Mouse (Mus musculus) activated CD4-positive, CD25-positive, alpha-beta regulatory T cell, adult 4 months (primary cell): ENCODE results near the gene Zcchc2. TPM values are rescaled to one million over a fixed set of nuclear protein-coding genes. Genes with fewer than 3 reads are reported as not detected.

Experiments used
- ATAC-seq: one replicate; pipeline ENCODE4 v1.8.0; 2017
- polyA plus RNA-seq, 2 experiments: library from polyadenylated mRNA; unstranded; fragments of 100-300 nt; shearing (Covaris generic); gene quantifications; one replicate each; pipeline ENCODE4 v1.2.1; 2017

Zcchc2 gene
- polyA plus RNA-seq, 2 experiments from 2014 or later, result 7.0 to 8.5 TPM

- ATAC-seq, result no peak
Observed at GRCm38 (mm10) chr1:105988903-105989639, 1.1 kb upstream of the Zcchc2 start.

GRCm38 (mm10) chr1:105989640-105989984 is 594 bp upstream of the Zcchc2 start:
- ATAC-seq, result no peak

GRCm38 (mm10) chr1:105990911-105991761 is 930 bp downstream of the Zcchc2 start:
- peak; percentile 16 for ATAC-seq

GRCm38 (mm10) chr1:105991931-105992837 is 2.0 kb downstream of the Zcchc2 start:
- ATAC-seq, result no peak

- no peak for ATAC-seq
Observed at GRCm38 (mm10) chr1:105993196-105993595, 3.0 kb downstream of the Zcchc2 start.

GRCm38 (mm10) chr1:105993601-105994209 is 3.5 kb downstream of the Zcchc2 start:
- ATAC-seq, result peak; percentile 33

GRCm38 (mm10) chr1:105995966-105996365 is 5.8 kb downstream of the Zcchc2 start:
- ATAC-seq, result no peak

- ATAC-seq, result no peak
Observed at GRCm38 (mm10) chr1:105997282-105997681, 7.1 kb downstream of the Zcchc2 start.

- no peak for ATAC-seq
Observed at GRCm38 (mm10) chr1:105999802-106000201, 9.6 kb downstream of the Zcchc2 start.

- no peak for ATAC-seq
Observed at GRCm38 (mm10) chr1:106007581-106007980, 17.4 kb downstream of the Zcchc2 start.

- ATAC-seq, result no peak
Observed at GRCm38 (mm10) chr1:106011097-106011496, 20.9 kb downstream of the Zcchc2 start.

GRCm38 (mm10) chr1:106013759-106014158 is 23.6 kb downstream of the Zcchc2 start:
- no peak for ATAC-seq

GRCm38 (mm10) chr1:106016262-106016661 is 26.1 kb downstream of the Zcchc2 start:
- ATAC-seq, result no peak

- ATAC-seq, result no peak
Observed at GRCm38 (mm10) chr1:106019854-106020253, 29.6 kb downstream of the Zcchc2 start.

- no peak for ATAC-seq
Observed at GRCm38 (mm10) chr1:106022998-106023397, 32.8 kb downstream of the Zcchc2 start.

- no peak for ATAC-seq
Observed at GRCm38 (mm10) chr1:106024254-106024653, 34.0 kb downstream of the Zcchc2 start.

GRCm38 (mm10) chr1:106024778-106025177 is 34.6 kb downstream of the Zcchc2 start:
- ATAC-seq, result no peak

- no peak for ATAC-seq
Observed at GRCm38 (mm10) chr1:106029769-106030168, 39.6 kb downstream of the Zcchc2 start.

GRCm38 (mm10) chr1:106030331-106030730 is 40.1 kb downstream of the Zcchc2 start:
- no peak for ATAC-seq

GRCm38 (mm10) chr1:106030886-106031285 is 40.7 kb downstream of the Zcchc2 start:
- no peak for ATAC-seq

GRCm38 (mm10) chr1:106031908-106032307 is 41.7 kb downstream of the Zcchc2 start:
- no peak for ATAC-seq

- no peak for ATAC-seq
Observed at GRCm38 (mm10) chr1:106034776-106035175, 44.6 kb downstream of the Zcchc2 start.
